Mouse (Mus musculus): Measurements from ENCODE around the gene BC030499. TPM values are rescaled to one million over a fixed set of nuclear protein-coding genes. Genes with fewer than 3 reads are reported as not detected.
"Not testable (repeated sequence)": the region's sequence is repeated elsewhere in the genome, so short reads cannot be mapped to it uniquely, and the experiment has no call there.

The BC030499 gene
- 1 to 10 TPM in 1 of 2 experiments, under 1 TPM in 1; 0.65 to 1.2 TPM for polyA plus RNA-seq (2017; shearing (Covaris generic))

GRCm38 (mm10) chr11:78290654-78291053, at the start of gene BC030499:
BC030499 (plus strand) TSS chr11:78290841.
- no peak for ATAC-seq

- ATAC-seq, result peak; percentile 4
Measured at GRCm38 (mm10) chr11:78245261-78245626, 45.4 kb upstream of the BC030499 start.

GRCm38 (mm10) chr11:78245627-78246317, 44.9 kb upstream of the BC030499 start, which contains the start of the genes Sdf2 and Supt6:
Sdf2 (plus strand) TSS chr11:78245746.
Supt6 (minus strand) TSS chr11:78245987.
- ATAC-seq, result peak; percentile 86

GRCm38 (mm10) chr11:78246318-78247011, 44.2 kb upstream of the BC030499 start:
- no peak for ATAC-seq

GRCm38 (mm10) chr11:78247012-78247348, 43.7 kb upstream of the BC030499 start:
- ATAC-seq, result no peak

GRCm38 (mm10) chr11:78247727-78248140, 42.9 kb upstream of the BC030499 start:
- no peak for ATAC-seq

- no peak for ATAC-seq
Measured at GRCm38 (mm10) chr11:78256618-78257017, 34.0 kb upstream of the BC030499 start.

- ATAC-seq, result no peak
Measured at GRCm38 (mm10) chr11:78260489-78261258, 30.0 kb upstream of the BC030499 start.

- ATAC-seq, result peak; percentile 80
Measured at GRCm38 (mm10) chr11:78261380-78262352, 29.0 kb upstream of the BC030499 start, which contains the start of gene 2610507B11Rik. 2610507B11Rik (plus strand) TSS chr11:78261752.

GRCm38 (mm10) chr11:78262550-78262949, 28.1 kb upstream of the BC030499 start:
- no peak for ATAC-seq

- ATAC-seq, result no peak
Measured at GRCm38 (mm10) chr11:78265571-78265970, 25.1 kb upstream of the BC030499 start.

GRCm38 (mm10) chr11:78271986-78272385, 18.7 kb upstream of the BC030499 start:
- no peak for ATAC-seq

- ATAC-seq, result no peak
Measured at GRCm38 (mm10) chr11:78275596-78275995, 15.0 kb upstream of the BC030499 start.

GRCm38 (mm10) chr11:78276169-78276568, 14.5 kb upstream of the BC030499 start:
- ATAC-seq, result not testable (repeated sequence)

- no peak for ATAC-seq
Measured at GRCm38 (mm10) chr11:78278853-78279252, 11.8 kb upstream of the BC030499 start.

- ATAC-seq, result no peak
Measured at GRCm38 (mm10) chr11:78279586-78279985, 11.1 kb upstream of the BC030499 start.

GRCm38 (mm10) chr11:78289146-78289763, 1.4 kb upstream of the BC030499 start:
- no peak for ATAC-seq

GRCm38 (mm10) chr11:78294585-78294984, 3.9 kb downstream of the BC030499 start:
- ATAC-seq, result no peak

GRCm38 (mm10) chr11:78300917-78301316, 10.3 kb downstream of the BC030499 start:
- no peak for ATAC-seq

- ATAC-seq, result peak; percentile 99
Measured at GRCm38 (mm10) chr11:78301357-78302084, 10.9 kb downstream of the BC030499 start, which contains the start of gene Spag5. Spag5 (plus strand) TSS chr11:78301529.

GRCm38 (mm10) chr11:78305272-78305671, 14.6 kb downstream of the BC030499 start:
- no peak for ATAC-seq

All from activated CD4-positive, CD25-positive, alpha-beta regulatory T cell, adult 4 months (primary cell).